Comparison of ENCODE assay signal across 8 mouse cellular contexts in the genomic region with DNA sequence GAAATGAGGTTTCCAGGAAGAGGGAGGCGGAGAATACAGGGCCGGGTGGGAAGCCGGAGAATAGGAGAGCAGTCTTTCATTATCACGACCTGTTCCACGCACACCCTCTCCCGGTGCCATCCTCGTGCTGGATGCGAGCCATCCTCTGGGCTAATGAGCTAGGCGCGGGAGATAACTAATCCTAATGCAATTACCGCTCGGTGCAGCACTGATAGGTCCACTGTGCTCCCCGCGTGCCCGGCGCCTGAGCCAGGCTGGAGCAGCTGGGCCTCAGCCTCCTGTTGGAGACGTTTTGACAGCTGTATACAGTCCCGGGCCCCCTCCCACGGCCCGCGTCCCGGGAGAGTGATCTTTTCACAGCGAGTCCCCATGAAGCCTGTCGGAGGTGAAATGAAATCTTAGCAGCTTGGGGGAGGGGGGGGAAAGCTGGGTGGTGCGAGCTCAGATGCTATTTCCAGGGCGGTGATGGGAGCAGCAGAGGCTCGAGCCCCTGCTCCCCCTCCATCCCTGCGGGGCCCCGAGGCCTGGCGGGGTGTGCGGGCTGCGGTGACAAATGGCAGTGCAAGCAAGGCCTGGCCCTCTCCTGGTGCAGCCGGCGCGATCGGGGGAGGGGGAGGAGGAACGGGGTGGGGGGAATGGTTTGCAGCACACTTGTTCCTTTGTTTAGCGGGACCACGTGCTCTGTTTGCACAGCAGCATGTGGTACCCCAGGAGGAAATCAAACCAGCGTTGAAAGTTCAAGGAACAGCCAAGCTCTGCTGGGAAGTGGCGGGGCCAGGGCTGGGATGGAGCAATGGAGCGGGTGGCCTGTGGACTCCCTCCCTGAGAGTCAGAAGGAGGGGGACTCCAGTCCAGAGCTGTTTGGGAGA.
DNase-seq lines count a peak whose midpoint lies in the region; ATAC-seq lines count a peak whose summit lies in the region.

No protein-coding gene starts in this region.

- H3K9me3 ChIP-seq in hindbrain, embryonic 15.5 days: no peaks in the 10 kb centered on the region

- peak overlapping the region; percentile 29 for H3K9ac ChIP-seq in hindbrain, embryonic 15.5 days

- peak overlapping the region; percentile 61 for H3K4me2 ChIP-seq in hindbrain, embryonic 15.5 days

- peak; percentile 50 for DNase-seq in adrenal gland, postnatal 25 days
- peak; percentile 87 for DNase-seq in embryo, embryonic 10 days (ENCODE audit: low spot score)
- peak; percentile 31 to 33 for DNase-seq in gastrocnemius, adult 8-10 months (ENCODE audit: low spot score in 2 of 2)
- peak; percentile 70 for DNase-seq in left cerebral cortex, adult 8-10 months (ENCODE audit: low spot score in 2 of 2)
- peak; percentile 51 for DNase-seq in lung, postnatal 25 days (ENCODE audit: low spot score)
- DNase-seq in right cerebral cortex, postnatal 14 days: peak; percentile 60

- no peaks in the 10 kb centered on the region for H3K27me3 ChIP-seq in hindbrain, embryonic 15.5 days

- H3K4me3 ChIP-seq in hindbrain, embryonic 15.5 days: peak overlapping the region; percentile 26

- peaks cover 28% of the 10 kb centered on the region for H3K4me1 ChIP-seq in hindbrain, embryonic 15.5 days (replicated peaks)

- H3K27ac ChIP-seq in hindbrain, embryonic 15.5 days (replicated peaks): peak overlapping the region; percentile 98

- WGBS in hindbrain, embryonic 15.5 days: under 1% methylated on average over 42 of the region's 42 CpGs

- no peaks in the 10 kb centered on the region for H3K36me3 ChIP-seq in hindbrain, embryonic 15.5 days

- peak; percentile 94 for ATAC-seq in hindbrain, embryonic 15.5 days (ENCODE audit: low FRiP score, low read depth)
- no peak; the same call in 1 of the 2 replicates for ATAC-seq in granulocyte monocyte progenitor cell, adult 5-6 weeks (replicated peaks; ENCODE audit: poor library complexity, severe bottlenecking)

Comparison
In these comparisons a context has a peak if more than half of its experiments do, and no peak if none do; other contexts are left out.
1. DNase-seq: peak in every context shown above with its lines; median percentile 87 in embryo, embryonic 10 days; 70 in left cerebral cortex, adult 8-10 months; 60 in right cerebral cortex, postnatal 14 days; 51 in lung, postnatal 25 days; 50 in adrenal gland, postnatal 25 days; 32 in gastrocnemius, adult 8-10 months.